Mouse (Mus musculus) midbrain, embryonic 11.5 days (tissue): Measurements from ENCODE around the gene Sat2. TPM values are rescaled to one million over a fixed set of nuclear protein-coding genes. Genes with fewer than 3 reads are reported as not detected.
"Not testable (repeated sequence)": the region's sequence is repeated elsewhere in the genome, so short reads cannot be mapped to it uniquely, and the experiment has no call there.

Source experiments
- ATAC-seq: fragments of 200-750 bp; cut with Nextera tagmentation; 2 replicates; pipeline ENCODE4 v1.8.0; 2017; ENCODE audit warnings: moderate TSS enrichment, moderate library complexity; ENCODE audit not compliant: low FRiP score
- DNase-seq: peaks from one replicate; pipeline ENCODE4 v3.0.0; 2015; ENCODE audit warnings: low spot score; ENCODE audit errors: missing footprints
- H3K27ac ChIP-seq: fragments of 300-500 bp; sonication (generic); 2 replicates; pipeline ENCODE4 v1.5.1; 2014; ENCODE audit warnings: low read depth, low read length
- H3K27me3 ChIP-seq: fragments of 300-500 bp; sonication (generic); 2 replicates; pipeline ENCODE4 v1.6.1; 2014; ENCODE audit warnings: mild to moderate bottlenecking, low read length, moderate library complexity, mixed read lengths; ENCODE audit not compliant: control insufficient read depth, insufficient read depth
- H3K36me3 ChIP-seq: fragments of 300-500 bp; sonication (generic); 2 replicates; pipeline ENCODE4 v1.6.1; 2014; ENCODE audit warnings: mild to moderate bottlenecking, low read length, moderate library complexity, mixed read lengths; ENCODE audit not compliant: control insufficient read depth, insufficient read depth
- H3K4me1 ChIP-seq: fragments of 300-500 bp; sonication (generic); 2 replicates; pipeline ENCODE4 v1.6.1; 2014; ENCODE audit warnings: low read length; ENCODE audit not compliant: control insufficient read depth, insufficient read depth
- H3K4me2 ChIP-seq: fragments of 300-500 bp; sonication (generic); 2 replicates; pipeline ENCODE4 v1.6.1; 2014; ENCODE audit warnings: mild to moderate bottlenecking, moderate library complexity
- H3K4me3 ChIP-seq: fragments of 300-500 bp; sonication (generic); 2 replicates; pipeline ENCODE4 v1.5.1; 2014; ENCODE audit warnings: low read depth, low read length
- H3K9ac ChIP-seq: fragments of 300-500 bp; sonication (generic); 2 replicates; pipeline ENCODE4 v1.6.1; 2014; ENCODE audit warnings: low read length
- H3K9me3 ChIP-seq: fragments of 300-500 bp; sonication (generic); 2 replicates; pipeline ENCODE4 v1.6.1; 2016; ENCODE audit warnings: low read length; ENCODE audit not compliant: control insufficient read depth
- WGBS: fragments of 180-500 bp; shearing (Covaris S2); extraction: QIAGEN DNeasy Blood & Tissue Kit; methylation state at CpG from one replicate; pipeline ENCODE4 v1.1.7; 2014; 5-methylcytosine and 5-hydroxymethylcytosine counted together
- polyA plus RNA-seq: library from polyadenylated mRNA; unstranded; fragments of >200 nt; fragmentation: Nextera tagmentation; extraction: Ambion mirVana; gene quantifications from 2 replicates; pipeline ENCODE4 v1.2.1, GENCODE M21; 2014

Gene Sat2
- polyA plus RNA-seq, 1 experiment from 2014 or later, result 13.1 TPM

DNA sequence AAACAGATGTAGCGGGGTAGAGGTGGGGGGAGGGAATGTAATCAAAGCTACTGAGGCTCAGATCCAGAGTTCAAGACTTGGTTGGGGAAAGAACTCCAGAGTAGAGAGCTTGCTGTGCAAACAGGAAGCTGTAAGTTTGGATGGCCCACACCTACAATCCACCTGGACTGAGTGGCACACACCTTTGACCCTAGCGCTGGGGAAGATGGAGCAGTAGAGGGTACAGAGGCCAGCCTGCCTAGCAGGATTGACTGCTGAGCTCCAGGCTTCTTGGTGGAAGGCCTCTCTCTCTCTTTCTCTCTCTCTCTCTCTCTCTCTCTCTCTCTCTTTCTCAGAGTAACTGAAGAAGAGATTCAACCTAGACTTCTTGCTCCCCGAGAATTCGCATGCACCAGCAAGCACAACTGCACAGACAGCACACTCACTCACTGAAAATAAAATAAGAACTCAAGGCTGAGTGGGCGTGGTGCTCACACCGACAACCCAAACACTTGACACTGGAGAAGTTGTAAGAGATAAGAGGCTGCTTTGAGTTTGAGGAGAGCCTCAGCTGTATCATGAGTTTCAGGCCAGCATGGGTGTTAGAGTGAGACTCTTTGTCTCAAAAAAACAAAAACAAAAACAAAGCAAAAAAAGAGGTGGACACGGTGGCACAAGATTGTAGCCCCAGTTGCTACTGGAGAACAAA lies 1.3 kb upstream of the Sat2 start:
- Histone ChIP-seq H3K9ac (no peak overlapping the region), H3K36me3 (no peaks in the 10 kb centered on the region), H3K4me3 (no peak overlapping the region), H3K9me3 (no peaks in the 10 kb centered on the region), H3K4me2 (no peak overlapping the region), H3K4me1 (peaks cover 14% of the 10 kb centered on the region), H3K27me3 (no peaks in the 10 kb centered on the region), H3K27ac (no peak overlapping the region; the same call in 1 of the 2 replicates)
- ATAC-seq (no peak), DNase-seq (peak; percentile 37)
- 86% methylated on average over 7 of the region's 7 CpGs for WGBS

DNA sequence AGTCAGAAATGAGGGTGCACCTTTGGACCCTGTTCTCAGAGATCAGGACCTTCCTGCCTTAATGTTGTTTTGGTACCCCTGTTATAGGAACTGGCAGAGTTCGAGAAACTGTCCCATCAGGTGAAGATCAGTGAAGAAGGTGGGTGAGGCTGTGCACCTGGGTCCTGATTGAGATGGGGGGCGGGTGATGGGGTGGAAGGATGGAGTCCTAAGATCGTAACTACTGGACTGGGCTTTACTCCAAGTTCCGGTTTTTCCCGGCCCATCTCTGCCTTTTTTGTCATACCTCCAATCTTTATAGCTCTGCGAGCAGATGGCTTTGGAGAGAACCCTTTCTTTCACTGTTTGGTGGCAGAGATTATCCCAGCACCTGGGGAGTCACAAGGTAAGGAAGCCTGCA lies 582 bp downstream of the Sat2 start:
- H3K9me3 ChIP-seq, result no peaks in the 10 kb centered on the region
- peaks cover 14% of the 10 kb centered on the region for H3K4me1 ChIP-seq
- peak overlapping the region; percentile 81 for H3K9ac ChIP-seq
- H3K27ac ChIP-seq, result no peak overlapping the region
- ATAC-seq, result no peak; the same call in 1 of the 2 replicates
- peak overlapping the region; percentile 39 for H3K4me3 ChIP-seq
- H3K4me2 ChIP-seq, result peak overlapping the region; percentile 65
- 53% methylated on average over 6 of the region's 6 CpGs for WGBS
- no peaks in the 10 kb centered on the region for H3K27me3 ChIP-seq
- peak; percentile 92 for DNase-seq
- H3K36me3 ChIP-seq, result no peaks in the 10 kb centered on the region

GRCm38 (mm10) chr11:69623006-69623405 lies 1.2 kb downstream of the Sat2 start:
- peaks cover 14% of the 10 kb centered on the region for H3K4me1 ChIP-seq
- WGBS, result 65% methylated on average over 4 of the region's 4 CpGs
- H3K36me3 ChIP-seq, result no peaks in the 10 kb centered on the region
- H3K4me2 ChIP-seq, result peak overlapping the region; percentile 65; the same call in 1 of the 2 replicates
- no peak for ATAC-seq
- no peak for DNase-seq
- H3K9ac ChIP-seq, result no peak overlapping the region
- H3K27ac ChIP-seq, result no peak overlapping the region
- no peaks in the 10 kb centered on the region for H3K9me3 ChIP-seq
- no peak overlapping the region for H3K4me3 ChIP-seq
- no peaks in the 10 kb centered on the region for H3K27me3 ChIP-seq

GRCm38 (mm10) chr11:69624339-69624738 lies 2.5 kb downstream of the Sat2 start:
- not testable (repeated sequence) for H3K27me3 ChIP-seq, DNase-seq, H3K9ac ChIP-seq, H3K9me3 ChIP-seq, H3K4me2 ChIP-seq, H3K36me3 ChIP-seq, ATAC-seq, H3K4me3 ChIP-seq, H3K27ac ChIP-seq
- H3K4me1 ChIP-seq, result peaks cover 14% of the 10 kb centered on the region
- WGBS, result 84% methylated on average over 2 of the region's 2 CpGs

DNA sequence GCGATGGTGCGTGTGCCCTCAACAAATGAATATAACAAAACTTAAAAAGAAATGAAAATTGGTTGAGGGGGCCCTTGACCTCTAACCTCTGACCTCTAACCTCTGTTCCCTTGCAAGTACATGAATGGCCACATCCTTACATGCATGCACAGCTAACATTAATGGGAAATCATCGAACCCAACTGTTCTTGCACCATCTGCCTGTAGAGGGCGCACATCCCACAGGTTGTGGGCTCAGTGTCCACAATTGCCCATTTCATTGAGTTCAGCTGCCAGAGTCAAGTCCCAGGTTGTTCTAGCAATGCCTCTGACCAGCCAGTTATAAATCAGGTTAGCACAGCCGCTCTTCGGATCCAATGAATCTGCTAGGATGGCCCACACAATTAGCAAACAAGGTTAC lies 6.5 kb downstream of the Sat2 start:
- H3K4me1 ChIP-seq, result 0 out of 2 replicates have a peak, but pooled peaks cover 2% of the 10 kb centered on the region
- no peak overlapping the region for H3K4me3 ChIP-seq
- no peak overlapping the region for H3K4me2 ChIP-seq
- no peaks in the 10 kb centered on the region for H3K27me3 ChIP-seq
- ATAC-seq (no peak), DNase-seq (peak; percentile 98)
- WGBS, result 41% methylated on average over 6 of the region's 6 CpGs
- no peak overlapping the region for H3K9ac ChIP-seq
- H3K36me3 ChIP-seq, result no peaks in the 10 kb centered on the region
- no peaks in the 10 kb centered on the region for H3K9me3 ChIP-seq
- no peak overlapping the region for H3K27ac ChIP-seq

DNA sequence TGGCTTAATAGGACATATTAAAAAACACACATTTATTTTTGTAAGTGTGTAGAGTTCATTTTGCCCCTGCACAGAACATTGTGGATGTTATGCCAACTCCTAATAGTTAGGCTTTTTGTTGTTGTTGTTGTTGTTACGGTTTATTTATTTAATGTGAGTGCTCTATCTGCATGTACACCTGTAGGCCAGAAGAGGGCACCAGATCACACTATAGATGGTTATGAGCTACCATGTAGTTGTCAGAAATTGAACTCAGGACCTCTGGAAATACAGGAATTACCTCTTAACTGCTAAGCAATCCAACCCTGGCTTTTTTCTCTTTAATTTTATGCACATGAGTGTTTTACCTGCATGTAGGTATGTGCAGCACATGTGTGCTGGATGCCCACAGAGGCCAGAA lies 8.0 kb downstream of the Sat2 start:
- ATAC-seq, result no peak

DNA sequence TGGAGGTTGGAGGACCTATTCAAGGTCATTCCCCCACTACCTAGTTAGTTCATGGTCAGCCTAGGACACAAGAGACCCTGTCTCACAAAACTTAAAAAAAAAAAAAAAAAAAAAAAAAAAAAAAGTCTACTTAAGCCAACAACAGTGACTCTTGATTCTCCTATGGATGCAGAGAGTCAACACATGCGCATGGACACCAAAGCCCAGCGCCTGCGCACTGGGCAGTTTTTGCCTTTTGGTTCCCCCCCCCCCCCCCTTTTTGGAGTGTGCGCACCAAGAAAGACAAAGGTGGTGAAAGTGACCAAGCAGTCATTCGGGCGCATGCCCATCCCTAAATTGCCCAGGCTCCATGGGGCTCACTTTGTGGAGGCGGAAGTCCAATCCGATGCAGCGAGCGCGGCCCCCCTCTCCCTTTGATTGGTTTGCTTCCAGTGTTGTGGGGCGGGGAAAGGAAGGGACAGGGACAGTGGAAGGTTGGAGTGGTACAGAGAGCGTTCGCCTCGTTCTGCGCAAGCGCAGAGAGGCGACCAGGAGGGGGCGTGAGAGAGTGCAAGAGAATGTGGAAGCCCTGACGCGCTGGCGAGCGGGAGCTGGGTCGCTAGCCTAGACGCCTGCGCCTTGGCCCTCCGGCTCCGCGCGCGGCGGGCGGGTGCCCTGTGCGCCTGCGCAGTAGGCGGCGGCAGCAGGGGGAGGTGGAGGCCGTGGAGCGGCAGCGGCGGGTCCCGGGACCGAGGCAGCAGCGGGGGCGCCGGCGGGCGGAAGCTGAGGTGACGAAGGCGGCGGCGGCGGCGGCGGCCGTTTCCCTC lies 10.7 kb downstream of the Sat2 start, which contains the start of gene Fxr2:
Gene Fxr2, plus strand, starts transcription at position 707 of the 806 bp plus-strand sequence.
- peak within 1 kb of the TSS; percentile 90 for H3K27ac ChIP-seq
- H3K27me3 ChIP-seq, result no peaks in the 10 kb centered on the region
- H3K4me2 ChIP-seq, result peak within 1 kb of the TSS; percentile 82
- WGBS, result 0% methylated on average over 38 of the region's 56 CpGs
- ATAC-seq (peak; percentile 99), DNase-seq (peak; percentile 100)
- no peaks in the 10 kb centered on the region for H3K9me3 ChIP-seq
- peak within 1 kb of the TSS; percentile 97 for H3K9ac ChIP-seq
- no peaks in the 10 kb centered on the region for H3K36me3 ChIP-seq
- H3K4me3 ChIP-seq, result peak within 1 kb of the TSS; percentile 98
- peaks cover 17% of the 10 kb centered on the region for H3K4me1 ChIP-seq

More for the DNA sequence above, 8.0 kb downstream of the Sat2 start:
- no peak overlapping the region for H3K9ac ChIP-seq
- no peak overlapping the region for H3K4me3 ChIP-seq
- no peak for DNase-seq
- WGBS, result 70% methylated on average over 1 of the region's 1 CpGs
- H3K27ac ChIP-seq, result no peak overlapping the region
- H3K4me2 ChIP-seq, result no peak overlapping the region
- H3K4me1 ChIP-seq, result peaks cover 14% of the 10 kb centered on the region
- no peaks in the 10 kb centered on the region for H3K9me3 ChIP-seq
- no peaks in the 10 kb centered on the region for H3K36me3 ChIP-seq
- H3K27me3 ChIP-seq, result no peaks in the 10 kb centered on the region

- H3K4me1 ChIP-seq, result peaks cover 17% of the 10 kb centered on the region
- no peaks in the 10 kb centered on the region for H3K9me3 ChIP-seq
- H3K4me3 ChIP-seq, result peak overlapping the region; percentile 98
- ATAC-seq (peak; percentile 58), DNase-seq (no peak)
- WGBS, result under 1% methylated on average over 50 of the region's 50 CpGs
- peak overlapping the region; percentile 90 for H3K27ac ChIP-seq
- H3K36me3 ChIP-seq, result no peaks in the 10 kb centered on the region
- peak overlapping the region; percentile 82 for H3K4me2 ChIP-seq
- peak overlapping the region; percentile 97 for H3K9ac ChIP-seq
- no peaks in the 10 kb centered on the region for H3K27me3 ChIP-seq
These were observed 11.5 kb downstream of the Sat2 start for GRCm38 (mm10) chr11:69633128-69633866.
